Mouse (Mus musculus): Measurements from ENCODE around the gene Scube3.
"Not testable (repeated sequence)": the region's sequence is repeated elsewhere in the genome, so short reads cannot be mapped to it uniquely, and the experiment has no call there.

Scube3 gene

GRCm38 (mm10) chr17:28217721-28218649 is 76.0 kb downstream of the Scube3 start:
- DNase-seq (ENCODE audit: low spot score in 2 of 2) = no peak

DNA sequence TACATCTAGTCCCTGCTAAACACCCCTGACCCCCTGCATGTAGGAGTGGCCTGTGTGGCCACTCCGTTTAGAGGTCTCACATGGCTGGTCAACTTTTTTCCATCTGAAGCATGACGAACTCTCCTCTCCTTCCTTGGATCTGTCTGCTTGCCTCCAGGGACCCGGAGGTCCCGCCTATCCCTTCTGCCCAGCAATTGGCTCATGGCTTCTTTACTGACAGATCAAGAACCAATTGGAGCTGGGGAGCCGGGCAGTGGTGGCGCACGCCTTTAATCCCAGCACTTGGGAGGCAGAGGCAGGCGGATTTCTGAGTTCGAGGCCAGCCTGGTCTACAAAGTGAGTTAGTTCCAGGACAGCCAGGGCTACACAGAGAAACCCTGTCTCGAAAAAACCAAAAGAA is 80.5 kb downstream of the Scube3 start:
- DNase-seq (ENCODE audit: low spot score in 2 of 2) = not testable (repeated sequence)

DNA sequence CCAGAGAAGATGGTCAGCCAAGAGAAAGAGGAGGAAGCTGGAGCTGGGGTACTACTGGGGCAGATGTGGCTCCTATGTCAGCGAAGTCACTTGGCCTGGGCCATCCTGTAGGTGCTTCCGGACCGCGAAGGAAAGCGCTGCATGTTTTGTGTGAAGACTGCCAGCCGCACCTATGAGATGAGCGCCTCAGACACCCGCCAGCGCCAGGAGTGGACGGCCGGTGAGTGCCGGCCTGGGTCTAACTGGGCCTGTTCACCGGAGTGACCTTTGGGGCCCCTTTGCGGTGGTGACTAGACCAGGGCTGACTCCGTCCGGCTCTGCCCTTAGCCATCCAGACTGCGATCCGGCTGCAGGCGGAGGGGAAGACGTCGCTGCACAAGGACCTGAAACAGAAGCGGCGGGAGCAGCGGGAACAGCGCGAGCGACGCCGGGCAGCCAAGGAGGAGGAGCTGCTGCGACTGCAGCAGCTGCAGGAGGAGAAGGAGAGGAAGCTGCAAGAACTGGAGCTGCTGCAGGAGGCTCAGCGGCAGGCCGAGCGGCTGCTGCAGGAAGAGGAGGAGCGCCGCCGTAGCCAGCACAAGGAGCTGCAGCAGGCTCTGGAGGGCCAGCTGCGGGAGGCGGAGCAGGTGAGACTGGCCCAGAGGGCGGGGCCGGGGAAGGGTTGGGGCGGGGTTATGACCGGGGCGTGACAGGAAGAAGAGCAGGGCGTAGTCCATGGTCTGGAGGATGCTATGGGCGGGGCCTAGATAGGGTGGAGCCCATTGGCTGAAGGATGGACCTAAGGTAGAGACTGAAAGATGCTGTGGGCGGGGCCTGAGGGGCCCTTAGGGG is 81.8 kb downstream of the Scube3 start:
- DNase-seq (ENCODE audit: low spot score in 2 of 2) = peak; percentile 90 to 93

All from urinary bladder, postnatal 4 days (tissue).